In genomic region chr13:20489698-20490417, GRCm38 (mm10) we compare ENCODE assay signal across 9 mouse cellular contexts.
DNase-seq lines count a peak whose midpoint lies in the region; ATAC-seq and TF ChIP-seq lines count a peak whose summit lies in the region.
"Had no signal": no experiment of that assay in that cellular context is flagged by ENCODE, and none has a peak within 500 bp of the region (broad histone marks: within the 10 kb centered on the region; RNA-seq: fewer than 3 reads in every experiment).

No protein-coding gene starts in this region.

- no peak for TF ChIP-seq POLR2A in heart, adult 2 months (IDR thresholded peaks at IDR 0.05; ENCODE audit: insufficient read depth, low read depth, low read length)
- no peak for TF ChIP-seq POLR2A in CH12.LX (IDR thresholded peaks at IDR 0.05; ENCODE audit: low read depth, low read length)
- TF ChIP-seq POLR2A in cortical plate, adult 2 months (IDR thresholded peaks at IDR 0.05; ENCODE audit: extremely low read depth, insufficient read depth, low read length): no peak

- H3K27me3 ChIP-seq in heart, adult 2 months (ENCODE audit: control insufficient read depth, insufficient read depth, low read length): no peaks in the 10 kb centered on the region
- H3K27me3 ChIP-seq in heart, embryonic 10.5 days (ENCODE audit: insufficient read depth, poor library complexity, severe bottlenecking): no peaks in the 10 kb centered on the region
- H3K27me3 ChIP-seq in CH12.LX (replicated peaks): no peaks in the 10 kb centered on the region
- no peaks in the 10 kb centered on the region for H3K27me3 ChIP-seq in neural tube, embryonic 12.5 days (replicated peaks)
- H3K27me3 ChIP-seq: embryonic facial prominence, embryonic 13.5 days had no signal

- TF ChIP-seq EP300 in heart, adult 2 months (IDR thresholded peaks at IDR 0.05; ENCODE audit: insufficient read depth, low read depth, low read length): no peak
- no peak for TF ChIP-seq EP300 in CH12.LX (IDR thresholded peaks at IDR 0.05; ENCODE audit: low read length)

- peaks cover 5% of the 10 kb centered on the region for H3K36me3 ChIP-seq in heart, adult 2 months (ENCODE audit: control insufficient read depth, insufficient read depth, low read length)
- H3K36me3 ChIP-seq in heart, embryonic 10.5 days: no peaks in the 10 kb centered on the region
- peaks cover 0 to 27% of the 10 kb centered on the region in 2 experiments for H3K36me3 ChIP-seq in CH12.LX (replicated peaks in 1 of 2; ENCODE audit: control insufficient read depth in 1 of 2, insufficient read depth in 1 of 2, low read length in 1 of 2)
- H3K36me3 ChIP-seq in neural tube, embryonic 12.5 days: no peaks in the 10 kb centered on the region
- H3K36me3 ChIP-seq: embryonic facial prominence, embryonic 13.5 days had no signal

- no peaks in the 10 kb centered on the region for H3K79me2 ChIP-seq in heart, adult 2 months (replicated peaks; ENCODE audit: control insufficient read depth, insufficient read depth, low read length)
- H3K79me2 ChIP-seq in CH12.LX (replicated peaks; ENCODE audit: control insufficient read depth, extremely low read depth, insufficient read depth, poor library complexity, severe bottlenecking): no peaks in the 10 kb centered on the region

- H3K9ac ChIP-seq in heart, adult 2 months (ENCODE audit: low read depth, low read length): no peak overlapping the region
- H3K9ac ChIP-seq in CH12.LX (ENCODE audit: insufficient read depth, low read depth): no peak overlapping the region
- H3K9ac ChIP-seq in neural tube, embryonic 12.5 days: no peak overlapping the region
- H3K9ac ChIP-seq: embryonic facial prominence, embryonic 13.5 days had no signal

- in situ Hi-C loops in CH12.LX (cut with MboI; ENCODE audit: low pct_ligation_motif_present, low pct_unique_long_range_greater_than_20kb, low sequenced_read_pairs): no loop called here

- 0 out of 2 replicates have a peak, but pooled peaks have one; percentile 56 for ATAC-seq in neural tube, embryonic 12.5 days (ENCODE audit: low FRiP score, low read depth)

- no peaks in the 10 kb centered on the region for H3K9me3 ChIP-seq in heart, embryonic 10.5 days
- H3K9me3 ChIP-seq in CH12.LX (replicated peaks; ENCODE audit: low read length): no peaks in the 10 kb centered on the region
- H3K9me3 ChIP-seq in neural tube, embryonic 12.5 days: no peaks in the 10 kb centered on the region
- H3K9me3 ChIP-seq: embryonic facial prominence, embryonic 13.5 days had no signal

- no peak overlapping the region for H3K4me3 ChIP-seq in heart, adult 2 months
- no peak overlapping the region for H3K4me3 ChIP-seq in heart, embryonic 10.5 days
- H3K4me3 ChIP-seq in CH12.LX (replicated peaks in 1 of 3; ENCODE audit: low read depth in 2 of 3, low read length in 2 of 3, poor library complexity in 1 of 3): no peak overlapping the region
- no peak overlapping the region for H3K4me3 ChIP-seq in cortical plate, adult 2 months (ENCODE audit: insufficient read depth, low read length)
- H3K4me3 ChIP-seq in neural tube, embryonic 12.5 days: no peak overlapping the region
- H3K4me3 ChIP-seq: embryonic facial prominence, embryonic 13.5 days had no signal

- peak; percentile 79 for TF ChIP-seq CTCF in heart, adult 2 months (IDR thresholded peaks at IDR 0.05)
- peak; percentile 59 to 75 for TF ChIP-seq CTCF in CH12.LX (conservative IDR thresholded peaks at IDR 0.05 in 1 of 2, IDR thresholded peaks at IDR 0.05 in 1 of 2; ENCODE audit: low read depth in 2 of 2, low read length in 2 of 2)
- TF ChIP-seq CTCF in cortical plate, adult 2 months (IDR thresholded peaks at IDR 0.05; ENCODE audit: extremely low read depth, insufficient read depth, low read length): peak; percentile 42; the same call in 1 of the 2 replicates

- WGBS in heart, adult 2 months: 30% methylated on average over 8 of the region's 8 CpGs
- 68% methylated on average over 8 of the region's 8 CpGs for WGBS in heart, embryonic 10.5 days
- 80% methylated on average over 8 of the region's 8 CpGs for WGBS in neural tube, embryonic 12.5 days

- intact Hi-C loops in heart, adult 2 months (cut with DNase I): no loop called here

- peaks cover 4% of the 10 kb centered on the region; the same call in 1 of the 2 replicates for H3K4me1 ChIP-seq in heart, adult 2 months (ENCODE audit: control insufficient read depth, insufficient read depth, low read length)
- H3K4me1 ChIP-seq in heart, embryonic 10.5 days: no peaks in the 10 kb centered on the region
- peaks cover 6 to 20% of the 10 kb centered on the region in 2 experiments for H3K4me1 ChIP-seq in CH12.LX (ENCODE audit: control insufficient read depth in 1 of 2, insufficient read depth in 2 of 2)
- peaks cover 6% of the 10 kb centered on the region for H3K4me1 ChIP-seq in cortical plate, adult 2 months (ENCODE audit: control insufficient read depth, insufficient read depth, low read length)
- no peaks in the 10 kb centered on the region for H3K4me1 ChIP-seq in neural tube, embryonic 12.5 days

- no peak overlapping the region for H3K4me2 ChIP-seq in CH12.LX (ENCODE audit: insufficient read depth, low read depth, poor library complexity, severe bottlenecking)
- H3K4me2 ChIP-seq in neural tube, embryonic 12.5 days (replicated peaks): no peak overlapping the region
- H3K4me2 ChIP-seq: embryonic facial prominence, embryonic 13.5 days had no signal

- no peak overlapping the region for H3K27ac ChIP-seq in heart, adult 2 months
- no peak overlapping the region for H3K27ac ChIP-seq in heart, embryonic 10.5 days
- H3K27ac ChIP-seq in CH12.LX (ENCODE audit: insufficient read depth, low read depth): no peak overlapping the region
- H3K27ac ChIP-seq in cortical plate, adult 2 months (ENCODE audit: insufficient read depth, low read length): no peak overlapping the region
- H3K27ac ChIP-seq in neural tube, embryonic 12.5 days: no peak overlapping the region
- H3K27ac ChIP-seq: embryonic facial prominence, embryonic 13.5 days had no signal

- TF ChIP-seq RAD21 in CH12.LX (IDR thresholded peaks at IDR 0.05; ENCODE audit: low read depth, low read length): peak; percentile 60

- DNase-seq in heart, adult 2 months: peak in 1 of 2 experiments; percentile 20
- DNase-seq in heart, embryonic 10.5 days (ENCODE audit: low spot score): no peak
- peak; percentile 61 for DNase-seq in CH12.LX (ENCODE audit: extremely low read depth)
- DNase-seq in induced T-regulatory cell, adult 2 months (ENCODE audit: low read depth): peak; percentile 73
- DNase-seq in testis, postnatal 10 days (ENCODE audit: low spot score): no peak
- DNase-seq in spleen, postnatal 10 days (ENCODE audit: low spot score in 2 of 2): no peak

- dilution Hi-C loops in CH12.LX (cut with MboI; ENCODE audit: extremely low pct_ligation_motif_present, extremely low pct_unique_long_range_greater_than_20kb, low sequenced_read_pairs): no loop called here

TF ChIP-seq in CH12.LX, 34 proteins besides CTCF, POLR2A, EP300 and RAD21:
- TF ChIP-seq IRF4 (IDR thresholded peaks at IDR 0.05; ENCODE audit: low read depth, low read length): no peak
- peak; percentile 68 for TF ChIP-seq SMC3 (IDR thresholded peaks at IDR 0.05; ENCODE audit: low read depth, low read length)
- TF ChIP-seq CHD1 (IDR thresholded peaks at IDR 0.05; ENCODE audit: low read depth, low read length): no peak

Comparison
In these comparisons a context has a peak if more than half of its experiments do, and no peak if none do; other contexts are left out.
1. DNase-seq: peak in CH12.LX (single experiment) and induced T-regulatory cell, adult 2 months (single experiment); none in heart, embryonic 10.5 days (single experiment), testis, postnatal 10 days (single experiment) and spleen, postnatal 10 days (0 of 2).
2. Peak in every context shown above with its lines, with median percentiles within 50 percentile points of each other: CTCF ChIP-seq.